ENCODE assay signal across 8 mouse cellular contexts in genomic region chr5:64969861-64970771, GRCm38 (mm10). TPM values are rescaled to one million over a fixed set of nuclear protein-coding genes. Genes with fewer than 3 reads are reported as not detected.
DNase-seq lines count a peak whose midpoint lies in the region; ATAC-seq and TF ChIP-seq lines count a peak whose summit lies in the region.

TSS of gene Fam114a1 (plus strand) at chr5:64970071.

- peak; percentile 82 for ATAC-seq in liver, embryonic 15.5 days (ENCODE audit: insufficient read depth)
- ATAC-seq in stomach, embryonic 15.5 days (ENCODE audit: insufficient read depth, low FRiP score, low read depth) = peak; percentile 89

- peaks cover 19% of the 10 kb centered on the region; the same call in 1 of the 2 replicates for H3K4me1 ChIP-seq in liver, embryonic 15.5 days (replicated peaks)
- no peaks in the 10 kb centered on the region for H3K4me1 ChIP-seq in stomach, embryonic 15.5 days

- no peaks in the 10 kb centered on the region for H3K36me3 ChIP-seq in liver, embryonic 15.5 days (replicated peaks)
- H3K36me3 ChIP-seq in stomach, embryonic 15.5 days = no peaks in the 10 kb centered on the region

- peak within 1 kb of the TSS; percentile 56; the same call in 1 of the 2 replicates for H3K9ac ChIP-seq in liver, embryonic 15.5 days
- peak within 1 kb of the TSS; percentile 73 for H3K9ac ChIP-seq in stomach, embryonic 15.5 days

- H3K4me2 ChIP-seq in liver, embryonic 15.5 days = peak within 1 kb of the TSS; percentile 75
- H3K4me2 ChIP-seq in stomach, embryonic 15.5 days = peak within 1 kb of the TSS; percentile 82

- WGBS in liver, embryonic 15.5 days (ENCODE audit: insufficient replicate concordance) = 2% methylated on average over 67 of the region's 68 CpGs
- WGBS in stomach, embryonic 15.5 days = under 1% methylated on average over 61 of the region's 68 CpGs

- peak within 1 kb of the TSS; percentile 54 for H3K27ac ChIP-seq in layer of hippocampus, adult 2 months
- H3K27ac ChIP-seq in liver, embryonic 15.5 days (replicated peaks) = peak within 1 kb of the TSS; percentile 57; the same call in 1 of the 2 replicates
- H3K27ac ChIP-seq in stomach, embryonic 15.5 days = peak within 1 kb of the TSS; percentile 84

- no peak for TF ChIP-seq CTCF in layer of hippocampus, adult 2 months (conservative IDR thresholded peaks at IDR 0.05)

- DNase-seq in layer of hippocampus, adult 2 months (ENCODE audit: low spot score in 2 of 2) = peak in 1 of 2 experiments; percentile 21
- no peak for DNase-seq in layer of hippocampus, adult 9-10 months (ENCODE audit: low spot score)
- peak; percentile 84 for DNase-seq in embryo, embryonic 11 days
- DNase-seq in heart, adult 18-20 months = peak; percentile 82 to 90
- peak; percentile 77 for DNase-seq in kidney, adult 11 months
- peak; percentile 69 for DNase-seq in neural tube, embryonic 10.5 days (ENCODE audit: extremely low spot score, low spot score)

- peak within 1 kb of the TSS; percentile 70 for H3K4me3 ChIP-seq in layer of hippocampus, adult 2 months
- peak within 1 kb of the TSS; percentile 61 for H3K4me3 ChIP-seq in liver, embryonic 15.5 days (replicated peaks)
- H3K4me3 ChIP-seq in stomach, embryonic 15.5 days (replicated peaks) = peak within 1 kb of the TSS; percentile 68

- H3K9me3 ChIP-seq in liver, embryonic 15.5 days (replicated peaks) = no peaks in the 10 kb centered on the region
- no peaks in the 10 kb centered on the region for H3K9me3 ChIP-seq in stomach, embryonic 15.5 days

- peaks cover 18% of the 10 kb centered on the region for H3K27me3 ChIP-seq in liver, embryonic 15.5 days
- no peaks in the 10 kb centered on the region for H3K27me3 ChIP-seq in stomach, embryonic 15.5 days (replicated peaks)

RNA-seq across cellular contexts. Expression of gene Fam114a1, which starts in this region (rescaled TPM):
- 1 to 10 TPM; 4.2 to 5.8 TPM for total RNA-seq in layer of hippocampus, adult 2 months (2021)
- total RNA-seq in heart, adult 18-20 months (2021) = 10 to 100 TPM; 12.3 to 15.6 TPM
- polyA plus RNA-seq in liver, embryonic 15.5 days (2015; fragmentation: Nextera tagmentation; extraction: Ambion mirVana) = 11.9 and 12.7 TPM in 2 replicates
- 48.2 and 49.1 TPM in 2 replicates for polyA plus RNA-seq in stomach, embryonic 15.5 days (2015; fragmentation: Nextera tagmentation; extraction: Ambion mirVana)
